ENCODE assay signal across 13 mouse cellular contexts in genomic region chr4:131188066-131188465, GRCm38 (mm10).
"Had no signal": no experiment of that assay in that cellular context is flagged by ENCODE, and none has a peak within 500 bp of the region (broad histone marks: within the 10 kb centered on the region; RNA-seq: fewer than 3 reads in every experiment).

No protein-coding gene starts in this region.

- DNase-seq: kidney, adult 9 months; kidney, postnatal 14 days; kidney, postnatal 4 days; liver; lung, adult 18-20 months; lung, postnatal 10 days; lung, postnatal 36 days; midbrain, embryonic 14.5 days; right cerebral cortex, postnatal 25 days; spleen, adult 18-20 months; thymus, adult 18-20 months; thymus, postnatal 36 days had no signal

- ATAC-seq: liver, embryonic 12.5 days had no signal
